Mouse (Mus musculus): ENCODE data around the gene Gpc3.

The Gpc3 gene

GRCm38 (mm10) chrX:52613328-52614030 lies at the start of gene Gpc3:
Gene Gpc3, minus strand, starts transcription at chrX:52613950.
- in situ Hi-C loops (cut with MboI, MseI), result no loop called here

- in situ Hi-C loops (cut with MboI, MseI), result no loop called here
These were observed 38.2 kb upstream of the Gpc3 start for GRCm38 (mm10) chrX:52651975-52652374.

- in situ Hi-C loops (cut with MboI, MseI), result no loop called here
These were observed 37.8 kb upstream of the Gpc3 start for GRCm38 (mm10) chrX:52651472-52651948.

GRCm38 (mm10) chrX:52648910-52649785 lies 35.4 kb upstream of the Gpc3 start:
- in situ Hi-C loops (cut with MboI, MseI), result no loop called here

- in situ Hi-C loops (cut with MboI, MseI), result no loop called here
These were observed 30.6 kb upstream of the Gpc3 start for GRCm38 (mm10) chrX:52644393-52644792.

- in situ Hi-C loops (cut with MboI, MseI), result no loop called here
These were observed 29.6 kb upstream of the Gpc3 start for GRCm38 (mm10) chrX:52643350-52643749.

GRCm38 (mm10) chrX:52642126-52642525 lies 28.4 kb upstream of the Gpc3 start:
- in situ Hi-C loops (cut with MboI, MseI), result no loop called here

- in situ Hi-C loops (cut with MboI, MseI), result no loop called here
These were observed 23.7 kb upstream of the Gpc3 start for GRCm38 (mm10) chrX:52637419-52637818.

- in situ Hi-C loops (cut with MboI, MseI), result no loop called here
These were observed 20.2 kb upstream of the Gpc3 start for GRCm38 (mm10) chrX:52633976-52634375.

- in situ Hi-C loops (cut with MboI, MseI), result no loop called here
These were observed 19.1 kb upstream of the Gpc3 start for GRCm38 (mm10) chrX:52632688-52633324.

GRCm38 (mm10) chrX:52626963-52627716 lies 13.4 kb upstream of the Gpc3 start:
- in situ Hi-C loops (cut with MboI, MseI), result no loop called here

GRCm38 (mm10) chrX:52617813-52618212 lies 4.1 kb upstream of the Gpc3 start:
- in situ Hi-C loops (cut with MboI, MseI), result no loop called here

GRCm38 (mm10) chrX:52616152-52616551 lies 2.4 kb upstream of the Gpc3 start:
- in situ Hi-C loops (cut with MboI, MseI), result no loop called here

GRCm38 (mm10) chrX:52614031-52614381 lies 256 bp upstream of the Gpc3 start:
- in situ Hi-C loops (cut with MboI, MseI), result no loop called here

- in situ Hi-C loops (cut with MboI, MseI), result no loop called here
These were observed 944 bp downstream of the Gpc3 start for GRCm38 (mm10) chrX:52612806-52613205.

GRCm38 (mm10) chrX:52611987-52612670 lies 1.6 kb downstream of the Gpc3 start:
- in situ Hi-C loops (cut with MboI, MseI), result no loop called here

- in situ Hi-C loops (cut with MboI, MseI), result no loop called here
These were observed 2.2 kb downstream of the Gpc3 start for GRCm38 (mm10) chrX:52611541-52611940.

GRCm38 (mm10) chrX:52603143-52603542 lies 10.6 kb downstream of the Gpc3 start:
- in situ Hi-C loops (cut with MboI, MseI), result no loop called here

- in situ Hi-C loops (cut with MboI, MseI), result no loop called here
These were observed 14.5 kb downstream of the Gpc3 start for GRCm38 (mm10) chrX:52599246-52599645.

- in situ Hi-C loops (cut with MboI, MseI), result no loop called here
These were observed 26.1 kb downstream of the Gpc3 start for GRCm38 (mm10) chrX:52587671-52588070.

GRCm38 (mm10) chrX:52559995-52560394 lies 53.8 kb downstream of the Gpc3 start:
- in situ Hi-C loops (cut with MboI, MseI), result loop anchor here (10.0 kb wide), 1 partner anchor 1275 kb away; no protein-coding TSS in a partner anchor

All from regulatory T cell (primary cell).